Mouse (Mus musculus) hindbrain, embryonic 14.5 days (tissue): ENCODE results near the gene Acadm. TPM values are rescaled to one million over a fixed set of nuclear protein-coding genes. Genes with fewer than 3 reads are reported as not detected.

Source experiments
- ATAC-seq: fragments of 200-750 bp; cut with Nextera tagmentation; 2 replicates; pipeline ENCODE4 v1.8.0; 2017; ENCODE audit warnings: moderate number of reproducible peaks, mild to moderate bottlenecking, moderate TSS enrichment, moderate library complexity; ENCODE audit not compliant: low FRiP score
- DNase-seq: peaks from one replicate; pipeline ENCODE4 v3.0.0-alpha.2; 2015; ENCODE audit warnings: low spot score
- H3K27ac ChIP-seq: fragments of 300-500 bp; sonication (generic); 2 replicates; pipeline ENCODE4 v1.5.1; 2014; ENCODE audit warnings: mild to moderate bottlenecking, moderate library complexity
- H3K27me3 ChIP-seq: fragments of 300-500 bp; sonication (generic); 2 replicates; pipeline ENCODE4 v1.6.1; 2014; ENCODE audit warnings: mild to moderate bottlenecking, low read length, mixed read lengths; ENCODE audit not compliant: control insufficient read depth, insufficient read depth
- H3K36me3 ChIP-seq: fragments of 300-500 bp; sonication (generic); replicated peaks from 2 replicates; pipeline ENCODE4 v1.6.1; 2014; ENCODE audit not compliant: control insufficient read depth, insufficient read depth
- H3K4me1 ChIP-seq: fragments of 300-500 bp; sonication (generic); replicated peaks from 2 replicates; pipeline ENCODE4 v1.6.1; 2014; ENCODE audit warnings: antibody characterized with exemption, low read length, mixed read lengths; ENCODE audit not compliant: control insufficient read depth, insufficient read depth
- H3K4me2 ChIP-seq: fragments of 300-500 bp; sonication (generic); replicated peaks from 2 replicates; pipeline ENCODE4 v1.6.1; 2014; ENCODE audit warnings: mild to moderate bottlenecking, moderate library complexity
- H3K4me3 ChIP-seq: fragments of 300-500 bp; sonication (generic); replicated peaks from 2 replicates; pipeline ENCODE4 v1.5.1; 2014; ENCODE audit warnings: mild to moderate bottlenecking, low read length
- H3K9ac ChIP-seq: fragments of 300-500 bp; sonication (generic); 2 replicates; pipeline ENCODE4 v1.6.1; 2014
- H3K9me3 ChIP-seq: fragments of 300-500 bp; sonication (generic); 2 replicates; pipeline ENCODE4 v1.6.1; 2016; ENCODE audit warnings: low read length; ENCODE audit not compliant: control insufficient read depth
- WGBS: fragments of 180-500 bp; shearing (Covaris S2); extraction: QIAGEN DNeasy Blood & Tissue Kit; methylation state at CpG from one replicate; pipeline ENCODE4 v1.1.7; 2014; 5-methylcytosine and 5-hydroxymethylcytosine counted together
- polyA plus RNA-seq: library from polyadenylated mRNA; unstranded; fragments of >200 nt; fragmentation: Nextera tagmentation; extraction: Ambion mirVana; gene quantifications from 2 replicates; pipeline ENCODE4 v1.2.1, GENCODE M21; 2014

Acadm gene
- polyA plus RNA-seq, 1 experiment from 2014 or later, result 69.6 TPM

DNA sequence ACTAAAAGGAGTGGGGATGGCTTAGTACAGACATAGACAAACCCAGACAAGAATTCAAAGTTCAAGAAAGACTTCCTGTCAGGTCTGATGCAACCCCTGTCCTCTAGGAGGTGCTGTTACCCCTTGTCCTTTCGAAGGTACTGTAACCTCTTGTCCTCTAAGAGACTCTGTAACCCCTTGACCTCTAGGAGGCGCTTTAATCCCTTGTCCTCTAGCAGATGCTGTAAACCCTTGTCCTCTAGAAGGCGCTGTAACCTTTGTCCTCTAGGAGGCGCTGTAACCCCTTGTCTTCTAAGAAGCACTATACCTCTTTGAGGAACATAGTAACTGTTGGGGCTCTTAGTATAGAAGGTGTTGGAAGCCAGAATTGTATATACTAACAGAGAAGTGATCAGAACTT is 24.1 kb upstream of the Acadm start:
- H3K4me2 ChIP-seq, result no peak overlapping the region
- H3K27ac ChIP-seq, result no peak overlapping the region
- H3K4me3 ChIP-seq, result no peak overlapping the region
- ATAC-seq, result no peak
- H3K9ac ChIP-seq, result no peak overlapping the region
- no peaks in the 10 kb centered on the region for H3K36me3 ChIP-seq
- H3K4me1 ChIP-seq, result no peaks in the 10 kb centered on the region
- peak; percentile 65 for DNase-seq
- WGBS, result 35% methylated on average over 4 of the region's 4 CpGs
- no peaks in the 10 kb centered on the region for H3K27me3 ChIP-seq
- no peaks in the 10 kb centered on the region for H3K9me3 ChIP-seq

DNA sequence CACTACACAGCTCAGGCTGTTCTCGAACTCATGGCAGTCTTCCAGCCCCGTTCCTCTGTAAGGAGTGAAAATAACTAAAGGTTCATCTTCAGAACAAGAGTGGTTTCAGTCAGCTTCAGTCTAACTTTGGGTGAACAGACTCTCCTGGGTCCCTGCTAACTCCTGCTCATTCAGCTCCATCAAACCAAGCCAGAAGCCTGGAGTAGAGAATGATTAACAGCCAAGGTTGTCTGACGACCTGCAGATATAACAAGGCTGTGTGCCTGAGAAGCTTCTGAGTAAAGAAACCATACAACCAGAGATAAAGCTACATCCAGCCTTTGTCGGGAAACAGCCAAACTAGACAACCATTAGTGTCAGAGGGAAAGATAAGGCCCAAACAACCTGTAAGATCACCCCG is 23.0 kb upstream of the Acadm start:
- Histone ChIP-seq H3K4me3 (no peak overlapping the region), H3K9me3 (no peaks in the 10 kb centered on the region), H3K9ac (no peak overlapping the region), H3K27me3 (no peaks in the 10 kb centered on the region), H3K4me2 (no peak overlapping the region), H3K36me3 (no peaks in the 10 kb centered on the region), H3K27ac (no peak overlapping the region), H3K4me1 (no peaks in the 10 kb centered on the region)
- 89% methylated on average over 5 of the region's 5 CpGs for WGBS
- ATAC-seq (no peak), DNase-seq (no peak)

GRCm38 (mm10) chr3:153961632-153962389 is 17.4 kb upstream of the Acadm start:
- H3K4me2 ChIP-seq, result no peak overlapping the region
- no peak for ATAC-seq
- H3K9me3 ChIP-seq, result no peaks in the 10 kb centered on the region
- H3K4me1 ChIP-seq, result no peaks in the 10 kb centered on the region
- no peaks in the 10 kb centered on the region for H3K36me3 ChIP-seq
- DNase-seq, result no peak
- no peak overlapping the region for H3K27ac ChIP-seq
- no peak overlapping the region for H3K9ac ChIP-seq
- no peaks in the 10 kb centered on the region for H3K27me3 ChIP-seq
- WGBS, result 69% methylated on average over 6 of the region's 6 CpGs
- H3K4me3 ChIP-seq, result no peak overlapping the region

- WGBS, result 49% methylated on average over 2 of the region's 2 CpGs
- no peak for ATAC-seq
- H3K9me3 ChIP-seq, result no peaks in the 10 kb centered on the region
Observed at GRCm38 (mm10) chr3:153960884-153961283, 16.5 kb upstream of the Acadm start.

GRCm38 (mm10) chr3:153959731-153960207 is 15.3 kb upstream of the Acadm start:
- no peak overlapping the region for H3K4me2 ChIP-seq
- H3K27ac ChIP-seq, result no peak overlapping the region
- no peak overlapping the region for H3K9ac ChIP-seq
- H3K4me3 ChIP-seq, result no peak overlapping the region
- 0 out of 2 replicates have a peak, but pooled peaks have one; percentile 42 for ATAC-seq
- H3K36me3 ChIP-seq, result no peaks in the 10 kb centered on the region
- WGBS, result 76% methylated on average over 9 of the region's 9 CpGs
- H3K27me3 ChIP-seq, result no peaks in the 10 kb centered on the region
- no peak for DNase-seq
- no peaks in the 10 kb centered on the region for H3K9me3 ChIP-seq
- no peaks in the 10 kb centered on the region for H3K4me1 ChIP-seq

More at GRCm38 (mm10) chr3:153960884-153961283, 16.5 kb upstream of the Acadm start:
- H3K4me2 ChIP-seq, result no peak overlapping the region
- H3K4me1 ChIP-seq, result no peaks in the 10 kb centered on the region
- H3K36me3 ChIP-seq, result no peaks in the 10 kb centered on the region
- no peak overlapping the region for H3K27ac ChIP-seq
- no peak overlapping the region for H3K9ac ChIP-seq
- H3K27me3 ChIP-seq, result no peaks in the 10 kb centered on the region
- no peak overlapping the region for H3K4me3 ChIP-seq
- DNase-seq, result no peak

DNA sequence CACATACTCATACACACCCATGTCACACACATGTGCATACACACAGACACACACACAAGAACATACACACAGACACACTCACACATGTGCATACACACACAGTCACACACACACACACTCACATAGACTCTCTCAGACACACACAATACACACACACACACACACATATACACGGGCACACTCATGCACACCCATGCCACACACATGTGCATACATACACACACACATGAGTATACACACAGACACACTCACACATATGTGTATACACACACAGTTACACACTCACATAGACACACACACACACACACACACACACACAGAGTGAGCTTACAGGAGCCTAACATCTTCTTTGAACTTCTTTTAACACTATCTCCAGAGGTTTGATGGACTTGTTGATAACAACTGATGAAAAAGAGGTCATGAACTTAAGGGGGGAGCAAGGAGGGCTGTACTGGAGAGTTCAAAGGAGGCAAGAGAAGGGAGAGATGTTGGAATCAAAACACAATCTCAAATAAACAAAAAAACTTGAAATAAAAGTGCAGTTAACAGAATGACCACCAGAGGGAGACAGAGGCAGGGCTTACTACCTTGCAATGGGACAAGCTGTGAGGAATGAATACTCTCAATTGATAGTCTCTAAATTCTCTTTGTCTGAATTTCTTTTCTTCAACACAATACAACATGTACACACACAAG is 14.8 kb upstream of the Acadm start:
- Histone ChIP-seq H3K36me3 (no peaks in the 10 kb centered on the region), H3K4me1 (no peaks in the 10 kb centered on the region), H3K4me3 (no peak overlapping the region), H3K27me3 (no peaks in the 10 kb centered on the region), H3K9ac (no peak overlapping the region), H3K9me3 (no peaks in the 10 kb centered on the region), H3K4me2 (no peak overlapping the region), H3K27ac (no peak overlapping the region)
- WGBS, result 100% methylated on average over 1 of the region's 1 CpGs
- ATAC-seq, result peak; percentile 68; the same call in 1 of the 2 replicates
- peak; percentile 87 for DNase-seq

DNA sequence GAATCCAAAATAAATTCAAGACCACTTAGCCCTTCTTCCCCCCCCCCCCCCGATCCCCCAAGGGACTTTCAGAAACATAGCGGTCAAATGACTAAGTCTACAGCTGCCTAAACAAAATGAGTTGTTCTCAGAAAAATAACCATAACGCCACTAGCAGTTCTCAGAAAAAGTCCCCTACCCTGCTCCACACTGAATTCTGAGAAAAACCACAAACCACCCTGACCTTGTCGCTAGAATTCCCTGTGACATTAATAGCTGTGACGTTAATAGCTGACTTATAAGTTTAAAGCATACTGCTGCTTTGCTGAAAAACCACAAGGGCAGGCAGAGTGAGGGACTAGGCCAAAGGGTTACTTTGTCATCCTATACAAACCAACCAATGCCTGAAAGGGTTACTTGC is 13.5 kb upstream of the Acadm start:
- H3K4me3 ChIP-seq, result no peak overlapping the region
- DNase-seq (no peak), ATAC-seq (no peak)
- H3K27me3 ChIP-seq, result no peaks in the 10 kb centered on the region
- WGBS, result 91% methylated on average over 5 of the region's 5 CpGs
- no peak overlapping the region for H3K4me2 ChIP-seq
- no peak overlapping the region for H3K27ac ChIP-seq
- H3K9me3 ChIP-seq, result no peaks in the 10 kb centered on the region
- no peaks in the 10 kb centered on the region for H3K4me1 ChIP-seq
- H3K36me3 ChIP-seq, result no peaks in the 10 kb centered on the region
- H3K9ac ChIP-seq, result no peak overlapping the region

DNA sequence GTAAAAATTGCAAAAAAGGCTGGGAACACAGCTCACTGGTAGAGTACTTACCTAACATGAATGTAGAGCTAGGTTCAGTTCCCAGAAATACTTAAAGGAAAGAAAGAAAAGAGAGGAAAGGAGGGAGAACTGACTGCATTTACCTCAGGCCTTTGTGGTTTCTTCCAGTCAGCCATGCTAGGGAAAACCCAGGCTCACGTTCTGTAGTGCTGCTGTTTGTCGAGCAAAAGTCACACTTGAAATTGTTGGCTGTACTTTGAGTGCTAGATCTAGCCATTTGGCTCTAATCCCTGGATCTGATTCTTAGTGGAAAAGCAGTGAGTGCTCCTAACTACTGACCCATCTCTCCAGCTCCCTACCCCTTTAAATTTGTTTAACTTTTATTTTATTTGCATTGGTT is 3.7 kb upstream of the Acadm start:
- Histone ChIP-seq H3K4me3 (no peak overlapping the region), H3K27ac (no peak overlapping the region), H3K36me3 (no peaks in the 10 kb centered on the region), H3K27me3 (no peaks in the 10 kb centered on the region), H3K9me3 (no peaks in the 10 kb centered on the region), H3K4me2 (no peak overlapping the region), H3K4me1 (0 out of 2 replicates have a peak, but pooled peaks cover 9% of the 10 kb centered on the region), H3K9ac (no peak overlapping the region)
- WGBS, result 88% methylated on average over 2 of the region's 2 CpGs
- ATAC-seq, result no peak
- DNase-seq, result no peak

DNA sequence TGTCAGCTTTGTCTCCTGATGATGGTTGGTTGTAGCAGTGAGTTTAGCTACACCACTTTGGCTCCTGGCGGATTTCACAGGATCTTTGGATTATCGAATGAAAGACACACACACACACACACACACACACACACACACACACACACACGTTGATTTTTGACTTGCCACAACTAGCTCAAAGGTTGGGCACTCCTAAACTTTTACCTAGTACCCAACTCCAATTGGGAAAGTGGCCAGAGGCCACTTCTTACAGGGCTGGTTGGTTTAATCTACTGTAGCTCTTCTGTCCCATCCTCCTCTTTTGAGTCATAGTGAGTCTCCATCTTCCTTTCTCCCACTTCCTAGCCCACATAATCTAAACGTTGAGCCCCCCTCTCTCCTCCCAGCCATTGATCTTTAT is 2.8 kb upstream of the Acadm start:
- H3K4me1 ChIP-seq, result 0 out of 2 replicates have a peak, but pooled peaks cover 11% of the 10 kb centered on the region
- no peak for DNase-seq
- H3K9me3 ChIP-seq, result no peaks in the 10 kb centered on the region
- H3K27ac ChIP-seq, result no peak overlapping the region
- ATAC-seq, result no peak
- WGBS, result 77% methylated on average over 4 of the region's 4 CpGs
- H3K4me3 ChIP-seq, result no peak overlapping the region
- H3K36me3 ChIP-seq, result no peaks in the 10 kb centered on the region
- no peak overlapping the region for H3K9ac ChIP-seq
- no peak overlapping the region for H3K4me2 ChIP-seq
- H3K27me3 ChIP-seq, result no peaks in the 10 kb centered on the region
